Mouse (Mus musculus): Measurements from ENCODE around the gene Tead1.

GRCm38 (mm10) chr7:112828696-112829022 lies 149.5 kb downstream of the Tead1 start:
- TF ChIP-seq CTCF (IDR thresholded peaks at IDR 0.05; ENCODE audit: control insufficient read depth, insufficient read depth, insufficient read length), result no peak
- TF ChIP-seq MYOG (IDR thresholded peaks at IDR 0.05; ENCODE audit: control insufficient read depth, extremely low read depth, insufficient read length), result no peak

All from C2C12 (cell line).